Mouse (Mus musculus): ENCODE results near the gene Spns3. TPM values are rescaled to one million over a fixed set of nuclear protein-coding genes. Genes with fewer than 3 reads are reported as not detected.

Spns3 gene
- 13.5 and 15.4 TPM in 2 replicates for polyA plus RNA-seq (2012; rRNA removed)

DNA sequence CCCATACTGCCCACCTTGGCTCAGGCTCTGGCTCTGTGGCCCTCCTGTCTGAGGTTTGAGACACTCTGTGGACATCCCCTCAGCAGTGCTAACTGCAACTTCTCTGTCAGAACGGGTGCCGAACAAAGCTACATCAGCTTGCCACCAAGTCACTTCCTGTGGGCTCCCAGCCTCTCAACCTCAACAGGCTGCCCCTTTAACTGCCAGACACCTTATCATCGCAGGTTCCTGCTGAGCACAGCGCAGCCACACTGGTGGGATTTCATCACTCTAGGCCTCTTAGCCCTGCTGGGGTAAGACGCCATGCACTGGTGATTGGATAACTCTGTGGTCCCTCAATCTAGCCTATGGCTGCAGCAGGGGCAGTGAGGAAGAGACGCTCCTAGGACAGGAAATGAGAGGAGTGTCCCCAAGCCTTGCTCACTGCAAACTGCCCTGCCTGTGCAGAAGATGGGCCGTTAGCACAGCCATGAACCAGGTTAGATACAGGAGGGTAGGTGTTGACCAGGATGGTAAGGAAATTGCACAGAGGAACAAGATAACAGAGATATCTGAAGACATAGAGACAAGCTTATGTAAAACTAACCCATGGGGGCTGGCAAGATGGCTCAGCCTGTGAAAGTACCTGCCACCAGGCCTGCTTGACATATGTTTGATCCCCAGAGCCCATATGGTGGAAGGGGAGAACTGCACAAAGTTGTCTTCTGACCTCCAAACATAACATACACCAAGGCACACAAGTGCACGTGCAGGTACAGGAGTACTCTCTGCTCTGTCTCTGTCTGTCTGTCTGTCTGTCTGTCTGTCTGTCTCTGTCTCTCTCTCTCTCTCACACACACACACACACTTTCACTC, at the start of gene Spns3:
Gene Spns3, minus strand, starts transcription at position 373 of the 855 bp plus-strand sequence.
- Histone ChIP-seq H3K27me3 (ENCODE audit: control insufficient read depth, insufficient read depth, low read length) (no peaks in the 10 kb centered on the region), H3K27ac (ENCODE audit: control insufficient read depth, insufficient read depth, low read length) (peak within 1 kb of the TSS; percentile 54), H3K4me1 (replicated peaks; ENCODE audit: control insufficient read depth, insufficient read depth, low read length) (peaks cover 21% of the 10 kb centered on the region), H3K36me3 (ENCODE audit: control insufficient read depth, insufficient read depth, low read length) (no peaks in the 10 kb centered on the region), H3K4me3 (ENCODE audit: control insufficient read depth, insufficient read depth, low read length) (peak within 1 kb of the TSS; percentile 48)
- WGBS: 7% methylated on average over 8 of the region's 8 CpGs
- peak; percentile 58 for DNase-seq
- TF ChIP-seq CTCF (IDR thresholded peaks at IDR 0.05; ENCODE audit: borderline replicate concordance, control insufficient read depth, extremely low read depth, insufficient read depth, low read length, poor library complexity): no peak
- no peak for TF ChIP-seq POLR2A (IDR thresholded peaks at IDR 0.05; ENCODE audit: control insufficient read depth, extremely low read depth, insufficient read depth, low read length, poor library complexity)

DNA sequence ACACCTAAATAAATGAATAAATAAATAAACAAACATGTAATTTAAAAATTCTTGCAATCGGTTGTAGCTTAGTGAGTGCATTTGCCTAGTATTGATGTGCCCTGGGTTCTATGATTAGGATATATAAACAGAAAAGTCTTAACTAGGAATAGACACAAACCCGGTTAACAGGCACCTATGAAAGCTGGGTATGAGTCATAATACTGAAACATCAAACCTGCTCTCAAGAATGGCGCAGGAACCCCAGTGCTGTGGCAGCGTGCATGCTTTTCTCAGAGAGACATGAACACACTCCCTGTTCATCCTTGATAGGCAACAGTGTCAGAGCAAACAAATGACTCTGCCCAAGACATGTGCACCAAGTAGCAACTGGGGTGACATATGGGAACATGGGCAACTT, 47.5 kb upstream of the Spns3 start:
- no peaks in the 10 kb centered on the region for H3K4me1 ChIP-seq (replicated peaks; ENCODE audit: control insufficient read depth, insufficient read depth, low read length)
- 95% methylated on average over 4 of the region's 4 CpGs for WGBS
- no peaks in the 10 kb centered on the region for H3K27me3 ChIP-seq (ENCODE audit: control insufficient read depth, insufficient read depth, low read length)
- TF ChIP-seq CTCF (IDR thresholded peaks at IDR 0.05; ENCODE audit: borderline replicate concordance, control insufficient read depth, extremely low read depth, insufficient read depth, low read length, poor library complexity) (no peak), POLR2A (IDR thresholded peaks at IDR 0.05; ENCODE audit: control insufficient read depth, extremely low read depth, insufficient read depth, low read length, poor library complexity) (no peak)
- no peak overlapping the region for H3K27ac ChIP-seq (ENCODE audit: control insufficient read depth, insufficient read depth, low read length)
- no peaks in the 10 kb centered on the region for H3K36me3 ChIP-seq (ENCODE audit: control insufficient read depth, insufficient read depth, low read length)
- no peak overlapping the region for H3K4me3 ChIP-seq (ENCODE audit: control insufficient read depth, insufficient read depth, low read length)
- DNase-seq: no peak

DNA sequence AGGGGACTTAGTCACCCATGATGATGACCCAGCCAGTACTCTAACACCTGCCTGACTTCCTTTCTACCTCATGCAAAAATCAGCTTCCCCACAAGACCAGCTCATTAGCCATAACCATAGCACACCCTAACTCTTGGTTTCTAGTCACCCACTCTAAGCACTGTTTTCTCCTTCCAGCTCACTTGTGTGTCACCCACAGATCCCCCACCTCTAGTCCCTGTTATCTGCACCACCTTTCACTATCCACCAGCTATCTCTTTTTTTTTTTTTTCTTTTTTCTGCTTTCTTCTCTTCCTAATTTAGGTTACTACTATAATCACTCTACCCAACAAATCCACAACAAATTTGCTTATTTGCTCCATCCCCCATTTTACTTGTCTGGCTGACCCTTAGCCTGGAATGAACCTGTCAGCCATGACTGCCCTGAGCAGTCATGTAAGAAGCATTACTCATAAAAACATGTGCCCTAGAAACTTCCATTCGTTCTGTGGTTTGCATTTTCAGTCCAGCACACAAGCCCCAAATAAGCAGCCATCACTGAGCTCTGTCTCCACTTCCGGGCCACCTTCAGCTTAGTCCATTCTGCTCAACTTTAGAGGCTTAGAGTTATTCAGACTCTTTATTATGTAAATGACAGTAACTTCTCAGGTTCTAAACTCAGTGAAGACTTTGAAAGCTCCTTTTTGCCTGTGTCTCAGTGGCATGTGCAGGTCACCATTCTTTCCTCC, 44.9 kb upstream of the Spns3 start:
- Histone ChIP-seq H3K36me3 (ENCODE audit: control insufficient read depth, insufficient read depth, low read length) (no peaks in the 10 kb centered on the region), H3K27ac (ENCODE audit: control insufficient read depth, insufficient read depth, low read length) (no peak overlapping the region), H3K4me1 (replicated peaks; ENCODE audit: control insufficient read depth, insufficient read depth, low read length) (no peaks in the 10 kb centered on the region), H3K4me3 (ENCODE audit: control insufficient read depth, insufficient read depth, low read length) (no peak overlapping the region), H3K27me3 (ENCODE audit: control insufficient read depth, insufficient read depth, low read length) (no peaks in the 10 kb centered on the region)
- TF ChIP-seq POLR2A (IDR thresholded peaks at IDR 0.05; ENCODE audit: control insufficient read depth, extremely low read depth, insufficient read depth, low read length, poor library complexity) (no peak), CTCF (IDR thresholded peaks at IDR 0.05; ENCODE audit: borderline replicate concordance, control insufficient read depth, extremely low read depth, insufficient read depth, low read length, poor library complexity) (no peak)
- no peak for DNase-seq
- WGBS: 79% methylated on average over 2 of the region's 2 CpGs

DNA sequence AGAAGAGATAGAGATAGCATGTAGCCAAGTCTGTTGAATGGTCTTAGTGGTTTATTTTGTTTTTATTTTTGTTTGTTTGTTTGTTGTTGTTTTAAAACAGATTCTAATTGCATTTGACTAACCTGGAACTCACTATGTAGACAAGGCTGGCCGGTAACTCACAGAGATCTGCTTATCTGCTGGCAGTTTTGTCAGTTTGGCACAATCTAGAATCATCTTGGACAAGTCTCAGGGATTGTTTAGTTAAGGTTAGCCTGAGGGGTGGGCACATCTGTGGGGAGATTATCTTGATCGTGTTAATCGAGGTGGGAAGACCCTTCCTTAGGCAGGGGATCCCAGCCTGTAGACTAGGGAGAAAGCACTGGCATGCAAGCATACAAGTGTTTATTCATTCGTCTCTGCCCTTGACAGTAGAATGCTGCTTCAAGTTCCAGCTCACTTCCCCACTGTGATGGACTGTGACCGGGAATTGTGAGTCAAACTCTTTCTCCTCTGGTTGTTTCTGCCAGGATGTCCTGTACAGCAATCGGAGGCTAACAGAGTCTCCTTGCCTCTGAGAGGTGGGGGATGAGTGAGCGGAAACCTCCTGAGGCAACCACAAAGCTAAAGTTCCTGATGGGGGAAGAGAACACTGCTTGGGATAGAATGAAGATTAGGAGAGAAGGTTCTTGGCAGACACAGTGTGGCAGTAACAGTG, 37.4 kb upstream of the Spns3 start:
- Histone ChIP-seq H3K27ac (ENCODE audit: control insufficient read depth, insufficient read depth, low read length) (no peak overlapping the region), H3K4me3 (ENCODE audit: control insufficient read depth, insufficient read depth, low read length) (no peak overlapping the region), H3K36me3 (ENCODE audit: control insufficient read depth, insufficient read depth, low read length) (no peaks in the 10 kb centered on the region), H3K4me1 (replicated peaks; ENCODE audit: control insufficient read depth, insufficient read depth, low read length) (no peaks in the 10 kb centered on the region), H3K27me3 (ENCODE audit: control insufficient read depth, insufficient read depth, low read length) (no peaks in the 10 kb centered on the region)
- WGBS: 84% methylated on average over 7 of the region's 7 CpGs
- TF ChIP-seq CTCF (IDR thresholded peaks at IDR 0.05; ENCODE audit: borderline replicate concordance, control insufficient read depth, extremely low read depth, insufficient read depth, low read length, poor library complexity) (no peak), POLR2A (IDR thresholded peaks at IDR 0.05; ENCODE audit: control insufficient read depth, extremely low read depth, insufficient read depth, low read length, poor library complexity) (no peak)
- DNase-seq: no peak

DNA sequence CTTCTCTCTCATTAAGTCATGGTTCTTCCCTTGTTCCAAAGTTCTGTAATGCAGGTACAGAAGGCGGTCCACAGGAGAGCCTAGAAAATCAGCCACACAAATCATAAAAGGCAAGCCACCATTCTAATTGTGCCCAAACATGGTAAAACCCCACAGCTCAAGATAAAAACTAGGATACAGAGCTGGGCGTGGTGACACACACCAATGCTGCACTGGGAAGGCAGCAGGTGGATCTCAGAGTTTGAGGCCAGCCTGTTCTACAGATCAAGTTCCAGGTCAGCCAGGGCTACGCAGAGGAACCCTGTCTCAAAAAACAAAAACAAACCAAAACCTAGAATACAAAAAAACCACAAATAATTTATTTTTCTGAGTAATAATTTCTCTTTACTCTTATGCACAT, 36.3 kb upstream of the Spns3 start:
- 91% methylated on average over 3 of the region's 3 CpGs for WGBS
- H3K36me3 ChIP-seq (ENCODE audit: control insufficient read depth, insufficient read depth, low read length): no peaks in the 10 kb centered on the region
- TF ChIP-seq CTCF (IDR thresholded peaks at IDR 0.05; ENCODE audit: borderline replicate concordance, control insufficient read depth, extremely low read depth, insufficient read depth, low read length, poor library complexity): no peak
- no peak for TF ChIP-seq POLR2A (IDR thresholded peaks at IDR 0.05; ENCODE audit: control insufficient read depth, extremely low read depth, insufficient read depth, low read length, poor library complexity)
- DNase-seq: no peak
- no peaks in the 10 kb centered on the region for H3K27me3 ChIP-seq (ENCODE audit: control insufficient read depth, insufficient read depth, low read length)
- H3K4me1 ChIP-seq (replicated peaks; ENCODE audit: control insufficient read depth, insufficient read depth, low read length): no peaks in the 10 kb centered on the region
- no peak overlapping the region for H3K4me3 ChIP-seq (ENCODE audit: control insufficient read depth, insufficient read depth, low read length)
- no peak overlapping the region for H3K27ac ChIP-seq (ENCODE audit: control insufficient read depth, insufficient read depth, low read length)

DNA sequence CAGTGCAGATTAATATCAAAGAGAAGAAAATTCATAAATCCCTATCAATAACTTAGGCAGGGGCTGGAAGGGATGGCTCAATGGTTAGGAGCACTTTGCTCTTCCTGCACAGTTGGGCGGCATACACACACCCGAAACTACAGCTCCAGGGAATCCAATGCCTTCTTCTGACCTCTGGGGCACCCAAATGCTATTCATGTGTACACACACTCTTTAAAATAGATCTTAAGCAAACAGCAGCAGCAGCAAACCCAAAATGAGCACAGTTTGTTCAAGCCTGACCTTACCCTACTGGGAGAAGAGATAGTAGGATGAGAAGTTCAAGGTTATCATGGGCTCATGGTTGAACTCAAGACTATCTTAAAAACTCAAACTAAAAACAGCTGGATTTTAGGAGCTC, 32.8 kb upstream of the Spns3 start:
- H3K27me3 ChIP-seq (ENCODE audit: control insufficient read depth, insufficient read depth, low read length): no peaks in the 10 kb centered on the region
- 97% methylated on average over 2 of the region's 2 CpGs for WGBS
- DNase-seq: no peak
- no peak overlapping the region for H3K27ac ChIP-seq (ENCODE audit: control insufficient read depth, insufficient read depth, low read length)
- no peak for TF ChIP-seq CTCF (IDR thresholded peaks at IDR 0.05; ENCODE audit: borderline replicate concordance, control insufficient read depth, extremely low read depth, insufficient read depth, low read length, poor library complexity)
- no peak for TF ChIP-seq POLR2A (IDR thresholded peaks at IDR 0.05; ENCODE audit: control insufficient read depth, extremely low read depth, insufficient read depth, low read length, poor library complexity)
- H3K4me1 ChIP-seq (replicated peaks; ENCODE audit: control insufficient read depth, insufficient read depth, low read length): no peaks in the 10 kb centered on the region
- no peak overlapping the region for H3K4me3 ChIP-seq (ENCODE audit: control insufficient read depth, insufficient read depth, low read length)
- no peaks in the 10 kb centered on the region for H3K36me3 ChIP-seq (ENCODE audit: control insufficient read depth, insufficient read depth, low read length)
